Mouse (Mus musculus): ENCODE results near the gene Wbp2.

- no peak for TF ChIP-seq CTCF (IDR thresholded peaks at IDR 0.05; ENCODE audit: extremely low read depth, insufficient read length, insufficient replicate concordance, low read depth, low read length)
- TF ChIP-seq POLR2A (IDR thresholded peaks at IDR 0.05; ENCODE audit: low read depth, low read length): peak; percentile 34; the same call in 1 of the 2 replicates
Measured at GRCm38 (mm10) chr11:116110131-116110530, 23.3 kb upstream of the Wbp2 start.

All from small intestine, adult 2 months (tissue).